Mouse (Mus musculus): ENCODE measurements at regions not wholly inside any gene's neighbourhood (a gene's known extent, or its start where the extent isn't known, plus 50 kb on each side); places are given as distances from the start of the nearest gene placed in this dataset.

DNA sequence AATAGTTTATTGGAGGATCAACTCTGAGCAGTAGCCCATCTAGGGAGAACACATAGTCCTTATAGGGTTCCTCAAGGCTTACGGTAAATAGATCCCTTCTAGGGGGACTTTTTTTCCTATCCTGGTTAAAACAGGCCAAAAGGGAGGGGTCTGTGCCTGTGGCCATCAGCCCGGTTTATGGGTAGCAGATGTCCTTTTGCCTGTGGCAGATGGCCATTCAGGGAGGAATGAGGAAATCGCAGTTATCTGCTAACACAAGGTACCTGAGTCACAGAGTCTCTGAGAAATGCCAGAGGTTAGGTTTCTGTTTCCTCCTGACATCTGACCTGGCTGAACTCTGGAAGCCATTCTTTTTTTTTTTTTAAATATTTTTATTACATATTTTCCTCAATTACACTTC is 90.5 kb upstream of the Plekha5 start:
- Histone ChIP-seq H3K9me3 (replicated peaks; ENCODE audit: control insufficient read depth, low read length) (no peaks in the 10 kb centered on the region), H3K4me1 (ENCODE audit: control insufficient read depth, insufficient read depth, low read length) (0 out of 2 replicates have a peak, but pooled peaks cover 2% of the 10 kb centered on the region), H3K4me3 (ENCODE audit: low read depth, low read length) (no peak overlapping the region), H3K9ac (ENCODE audit: low read depth, low read length) (no peak overlapping the region), H3K36me3 (ENCODE audit: control insufficient read depth, insufficient read depth, low read length) (no peaks in the 10 kb centered on the region), H3K27ac (ENCODE audit: low read depth, low read length) (no peak overlapping the region), H3K27me3 (ENCODE audit: control insufficient read depth, insufficient read depth, low read length) (no peaks in the 10 kb centered on the region), H3K4me2 (no peak overlapping the region)
- WGBS (ENCODE audit: insufficient replicate concordance): 66% methylated on average over 3 of the region's 3 CpGs
- ATAC-seq (replicated peaks; ENCODE audit: insufficient number of reproducible peaks, low FRiP score, low TSS enrichment): no peak

DNA sequence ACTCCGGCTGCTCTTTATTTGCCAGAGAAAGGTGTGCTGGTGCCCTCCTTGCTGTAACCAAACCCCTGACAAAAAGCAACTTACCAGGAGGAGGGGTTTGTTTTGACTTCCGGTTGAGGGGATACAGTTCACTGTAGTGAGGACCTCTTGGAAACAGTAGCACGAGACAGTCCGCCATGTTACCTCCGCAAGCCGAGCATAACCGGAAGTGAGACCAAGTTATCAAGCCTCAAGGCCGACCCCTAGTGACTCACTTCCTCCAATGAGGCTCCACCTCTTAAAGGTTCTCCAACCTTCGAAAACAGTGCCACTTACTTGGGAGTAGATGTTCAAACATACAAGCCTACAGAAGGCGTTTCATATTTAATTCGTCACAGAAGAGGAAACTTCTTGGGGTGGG is 115.2 kb upstream of the Plekha5 start:
- no peaks in the 10 kb centered on the region for H3K36me3 ChIP-seq (ENCODE audit: control insufficient read depth, insufficient read depth, low read length)
- no peak overlapping the region for H3K4me2 ChIP-seq
- no peak overlapping the region for H3K9ac ChIP-seq (ENCODE audit: low read depth, low read length)
- no peaks in the 10 kb centered on the region for H3K9me3 ChIP-seq (replicated peaks; ENCODE audit: control insufficient read depth, low read length)
- WGBS (ENCODE audit: insufficient replicate concordance): 88% methylated on average over 11 of the region's 11 CpGs
- no peak overlapping the region for H3K4me3 ChIP-seq (ENCODE audit: low read depth, low read length)
- H3K4me1 ChIP-seq (ENCODE audit: control insufficient read depth, insufficient read depth, low read length): no peaks in the 10 kb centered on the region
- no peak for ATAC-seq (replicated peaks; ENCODE audit: insufficient number of reproducible peaks, low FRiP score, low TSS enrichment)
- H3K27me3 ChIP-seq (ENCODE audit: control insufficient read depth, insufficient read depth, low read length): no peaks in the 10 kb centered on the region
- H3K27ac ChIP-seq (ENCODE audit: low read depth, low read length): no peak overlapping the region

DNA sequence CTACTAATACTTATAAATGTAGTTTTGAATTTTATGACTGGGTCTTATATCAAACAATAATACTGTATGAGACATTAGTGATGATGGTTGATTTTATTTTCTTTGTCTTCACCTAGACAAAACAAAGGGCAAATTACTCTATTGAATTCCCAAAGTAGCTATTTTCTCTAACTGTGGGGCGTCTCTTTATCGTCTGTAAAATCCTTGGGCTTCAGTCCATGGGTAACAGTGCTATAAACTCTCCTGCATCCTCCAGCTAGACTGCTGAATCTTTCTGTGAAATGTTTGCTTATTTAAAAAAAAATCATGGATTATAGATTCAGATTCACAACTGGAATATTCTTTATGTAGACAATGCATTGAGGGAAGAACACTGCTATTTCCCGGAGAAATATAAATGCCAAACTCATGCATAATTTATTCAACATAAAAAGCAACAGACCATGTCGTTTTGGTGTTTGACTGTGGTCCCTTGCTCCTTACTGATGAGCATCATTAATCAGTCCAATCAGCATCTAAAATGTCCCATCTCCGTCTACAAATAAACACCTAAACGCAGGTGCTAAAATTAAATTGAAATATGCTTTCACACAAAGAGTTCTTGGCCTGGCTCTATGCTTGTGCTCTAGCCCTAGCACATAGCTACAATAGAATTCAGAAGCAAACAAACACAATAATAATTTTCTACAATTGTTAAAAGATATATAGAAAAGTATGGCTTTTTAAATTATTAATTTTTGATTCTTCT is 116.9 kb upstream of the Plekha5 start:
- Histone ChIP-seq H3K27me3 (ENCODE audit: control insufficient read depth, insufficient read depth, low read length) (no peaks in the 10 kb centered on the region), H3K4me1 (ENCODE audit: control insufficient read depth, insufficient read depth, low read length) (no peaks in the 10 kb centered on the region), H3K27ac (ENCODE audit: low read depth, low read length) (no peak overlapping the region), H3K9ac (ENCODE audit: low read depth, low read length) (no peak overlapping the region), H3K4me2 (no peak overlapping the region), H3K4me3 (ENCODE audit: low read depth, low read length) (no peak overlapping the region), H3K9me3 (replicated peaks; ENCODE audit: control insufficient read depth, low read length) (no peaks in the 10 kb centered on the region), H3K36me3 (ENCODE audit: control insufficient read depth, insufficient read depth, low read length) (no peaks in the 10 kb centered on the region)
- WGBS (ENCODE audit: insufficient replicate concordance): 88% methylated on average over 6 of the region's 6 CpGs
- ATAC-seq (replicated peaks; ENCODE audit: insufficient number of reproducible peaks, low FRiP score, low TSS enrichment): no peak

DNA sequence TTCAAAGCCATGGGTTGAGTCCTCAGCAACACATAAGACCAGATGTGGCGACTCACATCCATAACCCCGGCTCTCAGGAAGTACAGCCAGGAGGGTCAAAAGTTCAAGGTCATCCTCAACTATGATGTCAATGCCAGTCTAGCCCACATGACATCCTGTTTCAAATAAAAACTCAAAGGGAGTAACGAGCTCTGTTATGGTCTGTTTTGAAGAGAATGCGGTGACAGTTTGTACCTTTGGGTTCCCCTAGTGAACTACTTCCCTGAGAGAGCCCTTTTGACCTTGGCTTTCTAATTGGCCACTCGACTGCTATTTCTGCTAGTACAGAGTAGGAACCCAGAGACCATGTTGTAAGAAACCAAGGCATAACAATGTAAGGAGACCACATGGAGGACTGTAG is 119.7 kb upstream of the Plekha5 start:
- no peak overlapping the region for H3K4me2 ChIP-seq
- H3K27ac ChIP-seq (ENCODE audit: low read depth, low read length): no peak overlapping the region
- WGBS (ENCODE audit: insufficient replicate concordance): 69% methylated on average over 5 of the region's 5 CpGs
- no peaks in the 10 kb centered on the region for H3K36me3 ChIP-seq (ENCODE audit: control insufficient read depth, insufficient read depth, low read length)
- H3K9me3 ChIP-seq (replicated peaks; ENCODE audit: control insufficient read depth, low read length): no peaks in the 10 kb centered on the region
- no peaks in the 10 kb centered on the region for H3K27me3 ChIP-seq (ENCODE audit: control insufficient read depth, insufficient read depth, low read length)
- no peak overlapping the region for H3K9ac ChIP-seq (ENCODE audit: low read depth, low read length)
- H3K4me1 ChIP-seq (ENCODE audit: control insufficient read depth, insufficient read depth, low read length): peaks cover 4% of the 10 kb centered on the region; the same call in 1 of the 2 replicates
- H3K4me3 ChIP-seq (ENCODE audit: low read depth, low read length): no peak overlapping the region
- no peak for ATAC-seq (replicated peaks; ENCODE audit: insufficient number of reproducible peaks, low FRiP score, low TSS enrichment)

DNA sequence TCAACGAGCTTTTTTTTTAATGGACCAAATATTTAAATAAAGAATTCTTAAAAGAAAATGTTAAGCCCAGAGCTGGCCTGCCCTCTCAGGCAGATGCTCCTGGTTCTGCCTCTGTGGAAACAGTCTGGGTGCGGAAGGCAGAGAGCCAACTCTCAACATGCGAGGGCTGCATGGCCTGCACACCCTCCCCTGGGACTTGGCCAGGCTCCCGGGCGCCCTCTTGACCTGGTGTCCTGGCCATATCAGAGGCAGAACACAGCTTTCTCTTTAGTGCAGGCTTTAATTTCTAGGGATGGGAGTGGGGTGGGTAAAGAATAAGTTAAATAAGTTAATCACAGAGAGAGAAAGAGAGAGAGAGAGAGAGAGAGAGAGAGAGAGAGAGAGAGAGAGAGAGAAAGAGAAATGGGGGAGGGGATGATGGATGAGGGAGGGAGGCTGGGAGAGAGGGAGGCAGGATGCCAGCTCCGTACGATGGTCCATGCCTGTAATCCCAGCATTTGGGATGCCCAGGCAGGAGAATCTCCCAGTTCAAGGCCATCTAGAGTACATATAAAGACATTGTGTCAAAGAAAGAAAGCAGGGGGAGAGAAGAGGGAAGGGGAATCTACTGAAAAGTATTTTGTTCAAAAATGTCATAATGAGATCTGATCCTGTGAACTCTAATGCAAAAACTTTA is 123.2 kb upstream of the Plekha5 start:
- Histone ChIP-seq H3K4me3 (ENCODE audit: low read depth, low read length) (no peak overlapping the region), H3K27ac (ENCODE audit: low read depth, low read length) (no peak overlapping the region), H3K4me1 (ENCODE audit: control insufficient read depth, insufficient read depth, low read length) (peaks cover 4% of the 10 kb centered on the region; the same call in 1 of the 2 replicates), H3K9ac (ENCODE audit: low read depth, low read length) (no peak overlapping the region), H3K36me3 (ENCODE audit: control insufficient read depth, insufficient read depth, low read length) (no peaks in the 10 kb centered on the region), H3K4me2 (no peak overlapping the region), H3K27me3 (ENCODE audit: control insufficient read depth, insufficient read depth, low read length) (no peaks in the 10 kb centered on the region), H3K9me3 (replicated peaks; ENCODE audit: control insufficient read depth, low read length) (no peaks in the 10 kb centered on the region)
- WGBS (ENCODE audit: insufficient replicate concordance): 38% methylated on average over 7 of the region's 7 CpGs
- no peak; the same call in 1 of the 2 replicates for ATAC-seq (replicated peaks; ENCODE audit: insufficient number of reproducible peaks, low FRiP score, low TSS enrichment)

DNA sequence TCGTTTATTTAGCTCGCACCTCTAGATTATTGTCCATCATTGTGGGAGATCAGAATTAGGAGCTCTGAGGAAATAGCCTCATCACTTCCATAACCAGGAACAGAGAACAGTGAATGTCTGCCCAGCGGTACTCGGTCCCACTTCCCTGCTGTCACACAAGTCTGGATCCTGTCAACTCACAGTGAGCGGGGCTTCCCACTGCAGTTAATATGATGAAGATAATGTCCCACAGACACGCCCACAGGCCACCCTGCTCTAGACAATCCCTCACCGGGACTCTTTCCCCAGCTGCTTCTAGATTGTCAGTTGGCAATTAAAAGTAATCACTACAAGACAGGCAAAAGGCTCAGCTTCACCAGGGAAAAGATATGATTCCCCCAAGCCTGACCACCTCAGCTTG is 124.2 kb upstream of the Plekha5 start:
- 29% methylated on average over 7 of the region's 7 CpGs for WGBS (ENCODE audit: insufficient replicate concordance)
- Histone ChIP-seq H3K4me2 (no peak overlapping the region), H3K36me3 (ENCODE audit: control insufficient read depth, insufficient read depth, low read length) (no peaks in the 10 kb centered on the region), H3K27me3 (ENCODE audit: control insufficient read depth, insufficient read depth, low read length) (no peaks in the 10 kb centered on the region), H3K4me3 (ENCODE audit: low read depth, low read length) (no peak overlapping the region), H3K9me3 (replicated peaks; ENCODE audit: control insufficient read depth, low read length) (no peaks in the 10 kb centered on the region), H3K4me1 (ENCODE audit: control insufficient read depth, insufficient read depth, low read length) (peaks cover 4% of the 10 kb centered on the region; the same call in 1 of the 2 replicates), H3K27ac (ENCODE audit: low read depth, low read length) (0 out of 2 replicates have a peak overlapping the region, but pooled peaks have one; percentile 22), H3K9ac (ENCODE audit: low read depth, low read length) (no peak overlapping the region)
- peak; percentile 82; the same call in 1 of the 2 replicates for ATAC-seq (replicated peaks; ENCODE audit: insufficient number of reproducible peaks, low FRiP score, low TSS enrichment)

DNA sequence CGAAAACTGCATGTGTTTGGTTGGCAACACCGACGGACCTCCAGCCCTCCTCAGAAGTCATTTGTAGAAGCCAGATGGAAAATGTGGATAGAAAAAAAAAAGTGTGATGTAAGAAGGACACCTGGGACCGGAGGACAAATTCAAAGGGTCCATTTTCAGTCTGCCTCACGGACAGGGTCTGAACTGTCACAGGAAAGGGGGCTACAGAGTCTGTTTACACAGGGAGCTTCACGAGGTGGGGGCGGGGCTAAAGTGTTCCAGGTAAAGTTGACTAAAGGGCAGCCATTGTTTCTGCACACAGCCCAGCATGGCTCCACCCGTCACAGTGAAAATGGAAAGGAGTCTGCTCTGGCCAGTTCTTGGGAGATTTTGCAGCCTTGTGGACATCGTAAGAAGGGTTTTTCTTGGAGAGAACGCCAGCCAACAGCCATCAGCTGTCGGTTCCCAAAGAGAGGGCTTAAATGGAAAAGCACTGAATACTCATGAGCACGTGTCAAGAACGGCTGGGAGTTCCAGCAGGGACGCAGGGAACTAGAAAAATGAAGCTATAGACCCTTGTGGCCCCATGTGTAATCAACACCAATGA is 125.8 kb upstream of the Plekha5 start:
- peaks cover 4% of the 10 kb centered on the region; the same call in 1 of the 2 replicates for H3K4me1 ChIP-seq (ENCODE audit: control insufficient read depth, insufficient read depth, low read length)
- ATAC-seq (replicated peaks; ENCODE audit: insufficient number of reproducible peaks, low FRiP score, low TSS enrichment): no peak
- H3K4me3 ChIP-seq (ENCODE audit: low read depth, low read length): no peak overlapping the region
- WGBS (ENCODE audit: insufficient replicate concordance): 68% methylated on average over 14 of the region's 14 CpGs
- no peak overlapping the region for H3K4me2 ChIP-seq
- H3K27me3 ChIP-seq (ENCODE audit: control insufficient read depth, insufficient read depth, low read length): no peaks in the 10 kb centered on the region
- H3K36me3 ChIP-seq (ENCODE audit: control insufficient read depth, insufficient read depth, low read length): no peaks in the 10 kb centered on the region
- no peak overlapping the region for H3K27ac ChIP-seq (ENCODE audit: low read depth, low read length)
- no peak overlapping the region for H3K9ac ChIP-seq (ENCODE audit: low read depth, low read length)
- H3K9me3 ChIP-seq (replicated peaks; ENCODE audit: control insufficient read depth, low read length): no peaks in the 10 kb centered on the region

DNA sequence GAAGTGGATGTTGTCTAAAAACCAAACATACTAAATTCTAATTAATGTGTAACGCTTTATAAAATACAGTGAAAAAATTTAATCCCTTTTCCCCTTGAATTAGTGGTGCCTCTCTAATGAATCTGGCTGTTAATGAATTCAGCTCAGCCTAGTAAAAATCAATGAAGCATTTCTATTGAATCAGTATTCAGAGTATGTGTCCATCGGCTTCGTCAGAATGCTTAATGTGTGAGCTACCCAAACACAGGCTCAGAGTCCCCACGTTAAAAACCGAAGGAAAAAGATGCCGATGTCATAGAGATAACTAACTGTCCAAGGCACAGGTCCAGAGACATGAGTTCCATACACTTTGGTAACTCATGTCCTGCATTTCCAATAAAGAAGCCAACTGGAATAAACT is 126.3 kb upstream of the Plekha5 start:
- no peak overlapping the region for H3K4me2 ChIP-seq
- no peaks in the 10 kb centered on the region for H3K36me3 ChIP-seq (ENCODE audit: control insufficient read depth, insufficient read depth, low read length)
- H3K4me1 ChIP-seq (ENCODE audit: control insufficient read depth, insufficient read depth, low read length): peaks cover 4% of the 10 kb centered on the region; the same call in 1 of the 2 replicates
- H3K27ac ChIP-seq (ENCODE audit: low read depth, low read length): no peak overlapping the region
- H3K4me3 ChIP-seq (ENCODE audit: low read depth, low read length): no peak overlapping the region
- ATAC-seq (replicated peaks; ENCODE audit: insufficient number of reproducible peaks, low FRiP score, low TSS enrichment): no peak
- H3K9me3 ChIP-seq (replicated peaks; ENCODE audit: control insufficient read depth, low read length): no peaks in the 10 kb centered on the region
- H3K9ac ChIP-seq (ENCODE audit: low read depth, low read length): no peak overlapping the region
- 86% methylated on average over 6 of the region's 6 CpGs for WGBS (ENCODE audit: insufficient replicate concordance)
- H3K27me3 ChIP-seq (ENCODE audit: control insufficient read depth, insufficient read depth, low read length): no peaks in the 10 kb centered on the region

Measured in heart, embryonic 11.5 days (tissue).